ENCODE assay signal across 18 mouse cellular contexts in the genomic region with DNA sequence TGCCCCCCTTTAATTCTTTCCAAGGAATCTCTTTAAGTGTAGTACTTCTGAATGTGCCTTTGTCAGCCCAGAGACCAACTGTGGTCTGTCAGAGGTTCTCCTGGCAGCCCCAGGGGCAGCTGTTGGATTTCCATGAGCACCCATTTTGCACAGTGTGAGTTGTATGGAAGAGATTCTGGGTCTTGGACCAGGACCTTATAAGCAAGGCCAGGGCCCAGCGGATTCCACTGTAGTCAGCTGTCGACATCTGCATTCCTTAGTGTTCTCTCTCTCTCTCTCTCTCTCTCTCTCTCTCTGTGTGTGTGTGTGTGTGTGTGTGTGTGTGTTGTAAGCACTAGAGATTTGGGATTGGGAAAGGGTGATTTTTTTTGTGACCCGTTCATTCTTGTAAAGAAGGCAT. TPM values are rescaled to one million over a fixed set of nuclear protein-coding genes. Genes with fewer than 3 reads are reported as not detected.
DNase-seq lines count a peak whose midpoint lies in the region; ATAC-seq and TF ChIP-seq lines count a peak whose summit lies in the region.
"Had no signal": no experiment of that assay in that cellular context is flagged by ENCODE, and none has a peak within 500 bp of the region (broad histone marks: within the 10 kb centered on the region; RNA-seq: fewer than 3 reads in every experiment).

No protein-coding gene starts in this region.

- H3K27ac ChIP-seq in embryonic facial prominence, embryonic 14.5 days (replicated peaks; ENCODE audit: low read depth, low read length), result no peak overlapping the region; the same call in 1 of the 2 replicates
- no peak overlapping the region for H3K27ac ChIP-seq in embryonic facial prominence, embryonic 10.5 days (replicated peaks)
- H3K27ac ChIP-seq: forebrain, embryonic 13.5 days; heart, embryonic 13.5 days; hindbrain, embryonic 13.5 days; midbrain, embryonic 12.5 days; neural tube, embryonic 13.5 days; stomach, embryonic 15.5 days had no signal

- no peak overlapping the region for H3K9ac ChIP-seq in embryonic facial prominence, embryonic 14.5 days (ENCODE audit: low read depth, low read length)
- H3K9ac ChIP-seq: forebrain, embryonic 13.5 days; heart, embryonic 13.5 days; hindbrain, embryonic 13.5 days; liver, postnatal 0 days; midbrain, embryonic 12.5 days; neural tube, embryonic 13.5 days; stomach, embryonic 15.5 days had no signal

- DNase-seq in embryonic facial prominence, embryonic 14.5 days (ENCODE audit: low spot score), result peak; percentile 20
- DNase-seq in embryonic facial prominence, embryonic 10.5 days (ENCODE audit: low spot score), result no peak
- DNase-seq in heart, postnatal 14 days, result peak; percentile 15 to 25
- no peak for DNase-seq in heart, postnatal 25 days (ENCODE audit: low spot score)
- DNase-seq in lung, adult 18-20 months, result peak; percentile 32 to 53
- DNase-seq in lung, adult 2 months, result no peak
- no peak for DNase-seq in cerebellum, adult 8-10 months
- no peak for DNase-seq in frontal cortex, adult 2 months (ENCODE audit: extremely low spot score in 1 of 2, low spot score in 1 of 2)
- DNase-seq: cerebellum, postnatal 10 days; liver; liver, postnatal 0 days; right cerebral cortex, postnatal 14 days had no signal

- H3K4me3 ChIP-seq in embryonic facial prominence, embryonic 14.5 days (ENCODE audit: low read depth, low read length), result no peak overlapping the region
- no peak overlapping the region for H3K4me3 ChIP-seq in embryonic facial prominence, embryonic 10.5 days
- H3K4me3 ChIP-seq in lung, adult 2 months (replicated peaks; ENCODE audit: extremely low read depth, low read depth, low read length), result no peak overlapping the region
- H3K4me3 ChIP-seq: forebrain, embryonic 13.5 days; heart, embryonic 13.5 days; hindbrain, embryonic 13.5 days; midbrain, embryonic 12.5 days; neural tube, embryonic 13.5 days; stomach, embryonic 15.5 days had no signal

- TF ChIP-seq CTCF in lung, adult 2 months (IDR thresholded peaks at IDR 0.05; ENCODE audit: insufficient read depth, low read length), result no peak

- H3K27me3 ChIP-seq in embryonic facial prominence, embryonic 14.5 days (replicated peaks; ENCODE audit: control insufficient read depth, insufficient read depth, low read length), result no peaks in the 10 kb centered on the region
- no peaks in the 10 kb centered on the region for H3K27me3 ChIP-seq in embryonic facial prominence, embryonic 10.5 days (replicated peaks; ENCODE audit: low read depth, poor library complexity, severe bottlenecking)
- H3K27me3 ChIP-seq: forebrain, embryonic 13.5 days; heart, embryonic 13.5 days; hindbrain, embryonic 13.5 days; midbrain, embryonic 12.5 days; neural tube, embryonic 13.5 days; stomach, embryonic 15.5 days had no signal

- no peak for ATAC-seq in embryonic facial prominence, embryonic 14.5 days (ENCODE audit: low read depth)
- ATAC-seq: forebrain, embryonic 13.5 days; liver, postnatal 0 days had no signal

- intact Hi-C loops in heart, postnatal 14 days (cut with DNase I), result no loop called here
- intact Hi-C loops in heart, postnatal 25 days (cut with DNase I), result no loop called here

- peaks cover 25% of the 10 kb centered on the region for H3K36me3 ChIP-seq in embryonic facial prominence, embryonic 14.5 days (ENCODE audit: control insufficient read depth, insufficient read depth, low read length)
- H3K36me3 ChIP-seq in embryonic facial prominence, embryonic 10.5 days (replicated peaks), result peaks cover 61% of the 10 kb centered on the region

- WGBS in embryonic facial prominence, embryonic 14.5 days, result 43% methylated on average over 3 of the region's 3 CpGs
- WGBS in embryonic facial prominence, embryonic 10.5 days, result 77% methylated on average over 3 of the region's 3 CpGs
- 67% methylated on average over 3 of the region's 3 CpGs for WGBS in lung, adult 2 months

- no peak for TF ChIP-seq POLR2A in lung, adult 2 months (IDR thresholded peaks at IDR 0.05; ENCODE audit: borderline replicate concordance, extremely low read depth, low read depth, low read length)

- H3K4me1 ChIP-seq in embryonic facial prominence, embryonic 14.5 days (ENCODE audit: control insufficient read depth, insufficient read depth, low read length), result no peaks in the 10 kb centered on the region
- H3K4me1 ChIP-seq in embryonic facial prominence, embryonic 10.5 days, result no peaks in the 10 kb centered on the region
- H3K4me1 ChIP-seq in lung, adult 2 months (ENCODE audit: control insufficient read depth, insufficient read depth, low read length), result no peaks in the 10 kb centered on the region
- H3K4me1 ChIP-seq: forebrain, embryonic 13.5 days; hindbrain, embryonic 13.5 days; midbrain, embryonic 12.5 days; neural tube, embryonic 13.5 days; stomach, embryonic 15.5 days had no signal

- no peaks in the 10 kb centered on the region for H3K9me3 ChIP-seq in embryonic facial prominence, embryonic 14.5 days (ENCODE audit: control insufficient read depth, low read length)
- no peaks in the 10 kb centered on the region for H3K9me3 ChIP-seq in embryonic facial prominence, embryonic 10.5 days
- H3K9me3 ChIP-seq: forebrain, embryonic 13.5 days; heart, embryonic 13.5 days; hindbrain, embryonic 13.5 days; midbrain, embryonic 12.5 days; neural tube, embryonic 13.5 days; stomach, embryonic 15.5 days had no signal

- no peak overlapping the region for H3K4me2 ChIP-seq in embryonic facial prominence, embryonic 14.5 days (ENCODE audit: low read depth, low read length)
- H3K4me2 ChIP-seq: forebrain, embryonic 13.5 days; heart, embryonic 13.5 days; hindbrain, embryonic 13.5 days; midbrain, embryonic 12.5 days; neural tube, embryonic 13.5 days; stomach, embryonic 15.5 days had no signal

RNA-seq across cellular contexts. Expression of a gene that starts 11.6 kb away (rescaled TPM):
- polyA plus RNA-seq in embryonic facial prominence, embryonic 14.5 days (2014; fragmentation: Nextera tagmentation; extraction: Ambion mirVana), result 99.5 and 111 TPM in 2 replicates
- polyA plus RNA-seq in embryonic facial prominence, embryonic 10.5 days (2016; fragmentation: Nextera tagmentation; extraction: Ambion mirVana), result 215 and 230 TPM in 2 replicates
- 10 to 100 TPM; 84.9 to 94.4 TPM for total RNA-seq in heart, postnatal 14 days (2021)
- total RNA-seq in heart, postnatal 25 days (2021), result 10 to 100 TPM; 87.1 to 88.8 TPM
- polyA plus RNA-seq in lung, adult 2 months (2012; rRNA removed), result 41.6 and 55.2 TPM in 2 replicates
- polyA plus RNA-seq in frontal cortex, adult 2 months (2012; rRNA removed), result 60.8 and 62.6 TPM in 2 replicates

RNA-seq across cellular contexts. Expression of a gene that starts 40.9 kb away (rescaled TPM):
- polyA plus RNA-seq in embryonic facial prominence, embryonic 14.5 days (2014; fragmentation: Nextera tagmentation; extraction: Ambion mirVana), result 23.8 and 24.9 TPM in 2 replicates
- 30.8 and 32.0 TPM in 2 replicates for polyA plus RNA-seq in embryonic facial prominence, embryonic 10.5 days (2016; fragmentation: Nextera tagmentation; extraction: Ambion mirVana)
- 10 to 100 TPM in 1 of 2 experiments, 1 to 10 TPM in 1; 9.8 to 10.9 TPM for total RNA-seq in heart, postnatal 14 days (2021)
- 10 to 100 TPM; 10.8 to 12.8 TPM for total RNA-seq in heart, postnatal 25 days (2021)
- polyA plus RNA-seq in lung, adult 2 months (2012; rRNA removed), result 50.4 and 52.2 TPM in 2 replicates
- 83.4 and 95.6 TPM in 2 replicates for polyA plus RNA-seq in frontal cortex, adult 2 months (2012; rRNA removed)

Comparison
In these comparisons a context has a peak if more than half of its experiments do, and no peak if none do; other contexts are left out.
1. DNase-seq: peak in embryonic facial prominence, embryonic 14.5 days (single experiment), heart, postnatal 14 days (2 of 2) and lung, adult 18-20 months (2 of 2); none in embryonic facial prominence, embryonic 10.5 days (single experiment), heart, postnatal 25 days (single experiment), lung, adult 2 months (single experiment), cerebellum, adult 8-10 months (single experiment) and frontal cortex, adult 2 months (0 of 2).